ENCODE assay signal across 20 mouse cellular contexts in genomic region chr2:52310757-52311156, GRCm38 (mm10).
DNase-seq lines count a peak whose midpoint lies in the region; ATAC-seq lines count a peak whose summit lies in the region.
"Had no signal": no experiment of that assay in that cellular context is flagged by ENCODE, and none has a peak within 500 bp of the region (broad histone marks: within the 10 kb centered on the region; RNA-seq: fewer than 3 reads in every experiment).

No protein-coding gene starts in this region.

- no peak overlapping the region for H3K9ac ChIP-seq in kidney, embryonic 16.5 days (replicated peaks; ENCODE audit: low read length)
- H3K9ac ChIP-seq: embryonic facial prominence, embryonic 13.5 days; heart, embryonic 15.5 days; liver, postnatal 0 days; midbrain, embryonic 12.5 days; neural tube, embryonic 13.5 days had no signal

- DNase-seq in frontal cortex, postnatal 10 days (ENCODE audit: low spot score in 2 of 2): no peak
- DNase-seq in CD4-positive helper T cell, adult 2 months (ENCODE audit: low read depth, low spot score): peak; percentile 48
- peak; percentile 69 for DNase-seq in induced T-regulatory cell, adult 2 months (ENCODE audit: low read depth)
- peak; percentile 65 for DNase-seq in naive thymus-derived CD4-positive, alpha-beta T cell, adult 2 months (ENCODE audit: low read depth)
- no peak for DNase-seq in cerebellum, adult 9-11 months
- DNase-seq: adrenal gland, adult 2 months; cerebellum, adult 8-10 months; heart, adult 11 months; kidney, adult 2 months; kidney, postnatal 14 days; left cerebral cortex, postnatal 4 days; liver, postnatal 0 days; lung, postnatal 10 days had no signal

- ATAC-seq in frontal cortex, adult (ENCODE audit: low TSS enrichment): peak; percentile 88
- no peak for ATAC-seq in kidney, embryonic 16.5 days (ENCODE audit: low FRiP score, low TSS enrichment)
- ATAC-seq: hindbrain, postnatal 0 days; liver, postnatal 0 days had no signal

- H3K27ac ChIP-seq in kidney, embryonic 16.5 days (ENCODE audit: low read length): no peak overlapping the region
- H3K27ac ChIP-seq: embryonic facial prominence, embryonic 13.5 days; heart, embryonic 15.5 days; hindbrain, postnatal 0 days; midbrain, embryonic 12.5 days; neural tube, embryonic 13.5 days had no signal

- H3K4me3 ChIP-seq in kidney, embryonic 16.5 days (ENCODE audit: low read length): no peak overlapping the region
- H3K4me3 ChIP-seq: embryonic facial prominence, embryonic 13.5 days; heart, embryonic 15.5 days; midbrain, embryonic 12.5 days; neural tube, embryonic 13.5 days had no signal

- H3K27me3 ChIP-seq in kidney, embryonic 16.5 days (ENCODE audit: insufficient read depth, low read length): no peaks in the 10 kb centered on the region
- H3K27me3 ChIP-seq: embryonic facial prominence, embryonic 13.5 days; heart, embryonic 15.5 days; midbrain, embryonic 12.5 days; neural tube, embryonic 13.5 days had no signal

- H3K4me2 ChIP-seq in kidney, embryonic 16.5 days (replicated peaks; ENCODE audit: low read depth, low read length): no peak overlapping the region
- H3K4me2 ChIP-seq: embryonic facial prominence, embryonic 13.5 days; heart, embryonic 15.5 days; midbrain, embryonic 12.5 days; neural tube, embryonic 13.5 days had no signal

- no peaks in the 10 kb centered on the region for H3K4me1 ChIP-seq in kidney, embryonic 16.5 days (ENCODE audit: insufficient read depth, low read length)
- H3K4me1 ChIP-seq: midbrain, embryonic 12.5 days; neural tube, embryonic 13.5 days had no signal

- H3K36me3 ChIP-seq in kidney, embryonic 16.5 days (ENCODE audit: insufficient read depth, low read length): no peaks in the 10 kb centered on the region
- H3K36me3 ChIP-seq: embryonic facial prominence, embryonic 13.5 days; heart, embryonic 15.5 days; midbrain, embryonic 12.5 days; neural tube, embryonic 13.5 days had no signal

- 72% methylated on average over 4 of the region's 4 CpGs for WGBS in kidney, embryonic 16.5 days

- no peaks in the 10 kb centered on the region for H3K9me3 ChIP-seq in kidney, embryonic 16.5 days (ENCODE audit: low read length)
- H3K9me3 ChIP-seq: embryonic facial prominence, embryonic 13.5 days; heart, embryonic 15.5 days; midbrain, embryonic 12.5 days; neural tube, embryonic 13.5 days had no signal

Comparison
In these comparisons a context has a peak if more than half of its experiments do, and no peak if none do; other contexts are left out.
1. DNase-seq: peak in CD4-positive helper T cell, adult 2 months (single experiment), induced T-regulatory cell, adult 2 months (single experiment) and naive thymus-derived CD4-positive, alpha-beta T cell, adult 2 months (single experiment); none in frontal cortex, postnatal 10 days (0 of 2) and cerebellum, adult 9-11 months (single experiment).